Comparison of ENCODE assay signal across 11 mouse cellular contexts in genomic region chr2:84581208-84581607, GRCm38 (mm10).
DNase-seq lines count a peak whose midpoint lies in the region; ATAC-seq and TF ChIP-seq lines count a peak whose summit lies in the region.
"Had no signal": no experiment of that assay in that cellular context is flagged by ENCODE, and none has a peak within 500 bp of the region (broad histone marks: within the 10 kb centered on the region; RNA-seq: fewer than 3 reads in every experiment).

No protein-coding gene starts in this region.

- H3K27ac ChIP-seq in midbrain, embryonic 13.5 days = no peak overlapping the region
- H3K27ac ChIP-seq: hindbrain, embryonic 15.5 days had no signal

- no peak overlapping the region for H3K4me3 ChIP-seq in lung, adult 2 months (replicated peaks; ENCODE audit: extremely low read depth, low read depth, low read length)
- H3K4me3 ChIP-seq in midbrain, embryonic 13.5 days (replicated peaks) = no peak overlapping the region
- H3K4me3 ChIP-seq: hindbrain, embryonic 15.5 days had no signal

- DNase-seq in adrenal gland, postnatal 10 days = peak; percentile 20
- DNase-seq in adrenal gland, adult 2 months = no peak
- DNase-seq in lung, adult 2 months = no peak
- DNase-seq in lung, adult 18-20 months = no peak
- peak; percentile 29 for DNase-seq in c-Kit-positive CD71-positive TER-119-negative erythroid progenitor cells, embryonic 14.5 days (ENCODE audit: low read depth)
- peak; percentile 40 for DNase-seq in naive thymus-derived CD4-positive, alpha-beta T cell, adult 2 months (ENCODE audit: low read depth)
- DNase-seq in cerebellum, postnatal 4 days (ENCODE audit: low spot score in 2 of 2) = no peak
- DNase-seq: cerebellum, adult 8-10 months had no signal

- WGBS in lung, adult 2 months = 89% methylated on average over 2 of the region's 3 CpGs
- WGBS in midbrain, embryonic 13.5 days = 97% methylated on average over 2 of the region's 3 CpGs

- H3K36me3 ChIP-seq in midbrain, embryonic 13.5 days = peaks cover 13% of the 10 kb centered on the region; the same call in 1 of the 2 replicates
- H3K36me3 ChIP-seq: hindbrain, embryonic 15.5 days had no signal

- no peak overlapping the region for H3K9ac ChIP-seq in midbrain, embryonic 13.5 days (replicated peaks)
- H3K9ac ChIP-seq: hindbrain, embryonic 15.5 days had no signal

- no peak overlapping the region for H3K4me2 ChIP-seq in midbrain, embryonic 13.5 days (replicated peaks)
- H3K4me2 ChIP-seq: hindbrain, embryonic 15.5 days had no signal

- TF ChIP-seq POLR2A in lung, adult 2 months (IDR thresholded peaks at IDR 0.05; ENCODE audit: borderline replicate concordance, extremely low read depth, low read depth, low read length) = no peak

- no peaks in the 10 kb centered on the region for H3K4me1 ChIP-seq in lung, adult 2 months (ENCODE audit: control insufficient read depth, insufficient read depth, low read length)
- no peaks in the 10 kb centered on the region for H3K4me1 ChIP-seq in midbrain, embryonic 13.5 days (replicated peaks)
- H3K4me1 ChIP-seq: hindbrain, embryonic 15.5 days had no signal

- peak; percentile 27 for TF ChIP-seq CTCF in lung, adult 2 months (IDR thresholded peaks at IDR 0.05; ENCODE audit: insufficient read depth, low read length)

- no peaks in the 10 kb centered on the region for H3K9me3 ChIP-seq in midbrain, embryonic 13.5 days
- H3K9me3 ChIP-seq: hindbrain, embryonic 15.5 days had no signal

- no peaks in the 10 kb centered on the region for H3K27me3 ChIP-seq in midbrain, embryonic 13.5 days
- H3K27me3 ChIP-seq: hindbrain, embryonic 15.5 days had no signal

- no peak for ATAC-seq in midbrain, embryonic 13.5 days
- ATAC-seq: forebrain, embryonic 16.5 days had no signal

Comparison
In these comparisons a context has a peak if more than half of its experiments do, and no peak if none do; other contexts are left out.
1. DNase-seq: peak in adrenal gland, postnatal 10 days (single experiment), c-Kit-positive CD71-positive TER-119-negative erythroid progenitor cells, embryonic 14.5 days (single experiment) and naive thymus-derived CD4-positive, alpha-beta T cell, adult 2 months (single experiment); none in adrenal gland, adult 2 months (single experiment), lung, adult 2 months (single experiment), lung, adult 18-20 months (0 of 2) and cerebellum, postnatal 4 days (0 of 2).